Mouse (Mus musculus): Measurements from ENCODE around the gene T2.
"Not testable (repeated sequence)": the region's sequence is repeated elsewhere in the genome, so short reads cannot be mapped to it uniquely, and the experiment has no call there.

GRCm38 (mm10) chr17:8337159-8337558 lies 18.6 kb upstream of the T2 start, which contains the start of gene Prr18:
- TF ChIP-seq CTCF (IDR thresholded peaks at IDR 0.05; ENCODE audit: control insufficient read depth, insufficient read depth, insufficient replicate concordance, low read depth, low read length); POLR2A (IDR thresholded peaks at IDR 0.05; ENCODE audit: control insufficient read depth, low read depth, low read length): not testable (repeated sequence)

Data from testis, adult 2 months (tissue).